Mouse (Mus musculus): ENCODE data around the gene Tenm4. TPM values are rescaled to one million over a fixed set of nuclear protein-coding genes. Genes with fewer than 3 reads are reported as not detected.
A peak's percentile ranks its signal among the peaks of the same experiment; 100 is the strongest.

Gene Tenm4
- polyA plus RNA-seq, 2 experiments: 0.11 to 0.28 TPM

DNA sequence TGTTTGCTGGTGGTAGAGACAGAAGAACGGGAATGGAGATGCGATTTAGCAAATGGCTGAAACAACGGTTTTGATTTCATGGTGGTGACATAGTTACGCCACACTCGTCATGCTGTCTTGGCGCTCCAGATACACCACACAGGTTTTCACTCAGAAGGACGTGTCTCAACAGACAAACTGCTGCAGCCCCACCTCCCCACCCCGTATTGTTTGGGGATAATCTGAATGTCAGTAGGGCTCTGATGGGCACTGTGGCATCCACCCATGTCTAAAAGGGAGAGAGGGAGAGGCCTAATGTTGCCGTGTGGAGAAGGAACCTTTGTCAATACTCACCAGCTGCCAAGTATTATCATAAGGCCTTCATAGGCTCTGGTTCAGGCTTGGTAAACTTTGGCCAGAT lies 14.4 kb downstream of the Tenm4 start:
- Histone ChIP-seq H3K9me3 (ENCODE audit: control insufficient read depth, low read length) (no peaks in the 10 kb centered on the region), H3K4me2 (ENCODE audit: low read depth) (no peak overlapping the region), H3K27ac (no peak overlapping the region), H3K4me3 (ENCODE audit: insufficient read depth in 1 of 2, low read depth in 2 of 2, low read length in 2 of 2) (no peak overlapping the region), H3K4me1 (replicated peaks; ENCODE audit: control insufficient read depth in 2 of 2, insufficient read depth in 2 of 2, low read length in 1 of 2) (no peaks in the 10 kb centered on the region), H3K27me3 (ENCODE audit: control insufficient read depth, insufficient read depth, low read length) (no peaks in the 10 kb centered on the region), H3K36me3 (replicated peaks; ENCODE audit: control insufficient read depth, insufficient read depth, low read depth) (no peaks in the 10 kb centered on the region), H3K9ac (replicated peaks) (no peak overlapping the region)
- DNase-seq (ENCODE audit: low read depth in 3 of 3, low spot score in 3 of 3): no peak
- 69% methylated on average over 9 of the region's 9 CpGs for WGBS (ENCODE audit: insufficient replicate concordance)
- no peak for ATAC-seq (ENCODE audit: insufficient read depth)
- TF ChIP-seq CTCF (IDR thresholded peaks at IDR 0.05; ENCODE audit: low read depth) (no peak), EP300 (IDR thresholded peaks at IDR 0.05; ENCODE audit: low read depth) (no peak)

- H3K9ac ChIP-seq (replicated peaks): no peak overlapping the region
- peaks cover 10% of the 10 kb centered on the region for H3K27me3 ChIP-seq (ENCODE audit: control insufficient read depth, insufficient read depth, low read length)
Measured at GRCm38 (mm10) chr7:96203812-96204560, 32.9 kb downstream of the Tenm4 start.

GRCm38 (mm10) chr7:96204809-96205350 lies 33.8 kb downstream of the Tenm4 start:
- no peak for ATAC-seq (ENCODE audit: insufficient read depth)
- Histone ChIP-seq H3K4me3 (ENCODE audit: insufficient read depth in 1 of 2, low read depth in 2 of 2, low read length in 2 of 2) (no peak overlapping the region), H3K4me2 (ENCODE audit: low read depth) (no peak overlapping the region), H3K9ac (replicated peaks) (no peak overlapping the region), H3K27ac (no peak overlapping the region), H3K4me1 (replicated peaks; ENCODE audit: control insufficient read depth in 2 of 2, insufficient read depth in 2 of 2, low read length in 1 of 2) (no peaks in the 10 kb centered on the region), H3K27me3 (ENCODE audit: control insufficient read depth, insufficient read depth, low read length) (peaks cover 19% of the 10 kb centered on the region), H3K36me3 (replicated peaks; ENCODE audit: control insufficient read depth, insufficient read depth, low read depth) (no peaks in the 10 kb centered on the region), H3K9me3 (ENCODE audit: control insufficient read depth, low read length) (no peaks in the 10 kb centered on the region)
- WGBS (ENCODE audit: insufficient replicate concordance): 20% methylated on average over 10 of the region's 10 CpGs
- DNase-seq (ENCODE audit: low read depth in 3 of 3, low spot score in 3 of 3): no peak
- no peak for TF ChIP-seq EP300 (IDR thresholded peaks at IDR 0.05; ENCODE audit: low read depth)

More at GRCm38 (mm10) chr7:96203812-96204560, 32.9 kb downstream of the Tenm4 start:
- TF ChIP-seq EP300 (IDR thresholded peaks at IDR 0.05; ENCODE audit: low read depth) (no peak), CTCF (IDR thresholded peaks at IDR 0.05; ENCODE audit: low read depth) (no peak)
- Histone ChIP-seq H3K9me3 (ENCODE audit: control insufficient read depth, low read length) (no peaks in the 10 kb centered on the region), H3K36me3 (replicated peaks; ENCODE audit: control insufficient read depth, insufficient read depth, low read depth) (no peaks in the 10 kb centered on the region), H3K4me3 (ENCODE audit: insufficient read depth in 1 of 2, low read depth in 2 of 2, low read length in 2 of 2) (no peak overlapping the region), H3K27ac (no peak overlapping the region), H3K4me1 (replicated peaks; ENCODE audit: control insufficient read depth in 2 of 2, insufficient read depth in 2 of 2, low read length in 1 of 2) (no peaks in the 10 kb centered on the region), H3K4me2 (ENCODE audit: low read depth) (no peak overlapping the region)
- 51% methylated on average over 10 of the region's 10 CpGs for WGBS (ENCODE audit: insufficient replicate concordance)
- no peak for ATAC-seq (ENCODE audit: insufficient read depth)
- no peak for DNase-seq (ENCODE audit: low read depth in 3 of 3, low spot score in 3 of 3)

DNA sequence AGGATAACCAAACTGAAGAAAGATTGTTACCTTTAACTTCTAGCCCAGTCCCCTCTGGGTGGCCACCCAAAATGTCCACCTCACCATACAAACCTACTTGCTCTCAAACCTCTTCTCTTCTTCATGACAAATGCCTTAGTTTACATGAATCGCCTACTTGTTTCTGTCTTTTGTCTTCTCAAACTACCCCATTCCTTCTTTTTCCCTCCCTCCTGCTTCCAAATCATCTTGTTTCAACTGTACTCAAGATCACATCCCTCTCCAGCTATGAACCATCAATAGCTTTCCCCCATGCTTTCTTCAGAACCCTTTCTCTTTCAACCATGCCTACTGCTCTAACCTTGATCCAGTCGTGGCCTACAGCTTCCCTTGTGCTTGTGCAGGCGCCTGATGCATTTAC lies 36.0 kb downstream of the Tenm4 start:
- peaks cover 41% of the 10 kb centered on the region for H3K27me3 ChIP-seq (ENCODE audit: control insufficient read depth, insufficient read depth, low read length)
- H3K4me1 ChIP-seq (replicated peaks; ENCODE audit: control insufficient read depth in 2 of 2, insufficient read depth in 2 of 2, low read length in 1 of 2): no peaks in the 10 kb centered on the region
- no peak overlapping the region for H3K9ac ChIP-seq (replicated peaks)
- 37% methylated on average over 3 of the region's 3 CpGs for WGBS (ENCODE audit: insufficient replicate concordance)
- no peak overlapping the region for H3K4me2 ChIP-seq (ENCODE audit: low read depth)
- ATAC-seq (ENCODE audit: insufficient read depth) (no peak), DNase-seq (ENCODE audit: low read depth in 3 of 3, low spot score in 3 of 3) (no peak)
- no peaks in the 10 kb centered on the region for H3K9me3 ChIP-seq (ENCODE audit: control insufficient read depth, low read length)
- H3K36me3 ChIP-seq (replicated peaks; ENCODE audit: control insufficient read depth, insufficient read depth, low read depth): no peaks in the 10 kb centered on the region
- H3K27ac ChIP-seq: no peak overlapping the region
- no peak overlapping the region for H3K4me3 ChIP-seq (ENCODE audit: insufficient read depth in 1 of 2, low read depth in 2 of 2, low read length in 2 of 2)
- TF ChIP-seq CTCF (IDR thresholded peaks at IDR 0.05; ENCODE audit: low read depth): no peak
- no peak for TF ChIP-seq EP300 (IDR thresholded peaks at IDR 0.05; ENCODE audit: low read depth)

- WGBS (ENCODE audit: insufficient replicate concordance): 2% methylated on average over 57 of the region's 75 CpGs
- Histone ChIP-seq H3K27ac (no peak overlapping the region), H3K4me2 (ENCODE audit: low read depth) (peak overlapping the region; percentile 48), H3K9ac (replicated peaks) (no peak overlapping the region), H3K4me1 (replicated peaks; ENCODE audit: control insufficient read depth in 2 of 2, insufficient read depth in 2 of 2, low read length in 1 of 2) (no peaks in the 10 kb centered on the region), H3K9me3 (ENCODE audit: control insufficient read depth, low read length) (no peaks in the 10 kb centered on the region), H3K27me3 (ENCODE audit: control insufficient read depth, insufficient read depth, low read length) (peaks cover 66% of the 10 kb centered on the region), H3K36me3 (replicated peaks; ENCODE audit: control insufficient read depth, insufficient read depth, low read depth) (no peaks in the 10 kb centered on the region), H3K4me3 (ENCODE audit: insufficient read depth in 1 of 2, low read depth in 2 of 2, low read length in 2 of 2) (peak overlapping the region; percentile 12 to 38; a peak in 3 of 4 replicates)
- ATAC-seq (ENCODE audit: insufficient read depth) (no peak), DNase-seq (ENCODE audit: low read depth in 3 of 3, low spot score in 3 of 3) (no peak)
- TF ChIP-seq EP300 (IDR thresholded peaks at IDR 0.05; ENCODE audit: low read depth): no peak
- no peak for TF ChIP-seq CTCF (IDR thresholded peaks at IDR 0.05; ENCODE audit: low read depth)
Measured at GRCm38 (mm10) chr7:96209783-96210524, 38.9 kb downstream of the Tenm4 start.

Data from liver, embryonic 14.5 days (tissue).